Mouse (Mus musculus) retina, postnatal 7 days (tissue): ENCODE results near the gene Milr1.
"Not testable (repeated sequence)": the region's sequence is repeated elsewhere in the genome, so short reads cannot be mapped to it uniquely, and the experiment has no call there.

Source experiments
- DNase-seq: peaks from one replicate; pipeline ENCODE4 v3.0.0-alpha.2; 2012; ENCODE audit warnings: low read depth, low spot score

The Milr1 gene

DNA sequence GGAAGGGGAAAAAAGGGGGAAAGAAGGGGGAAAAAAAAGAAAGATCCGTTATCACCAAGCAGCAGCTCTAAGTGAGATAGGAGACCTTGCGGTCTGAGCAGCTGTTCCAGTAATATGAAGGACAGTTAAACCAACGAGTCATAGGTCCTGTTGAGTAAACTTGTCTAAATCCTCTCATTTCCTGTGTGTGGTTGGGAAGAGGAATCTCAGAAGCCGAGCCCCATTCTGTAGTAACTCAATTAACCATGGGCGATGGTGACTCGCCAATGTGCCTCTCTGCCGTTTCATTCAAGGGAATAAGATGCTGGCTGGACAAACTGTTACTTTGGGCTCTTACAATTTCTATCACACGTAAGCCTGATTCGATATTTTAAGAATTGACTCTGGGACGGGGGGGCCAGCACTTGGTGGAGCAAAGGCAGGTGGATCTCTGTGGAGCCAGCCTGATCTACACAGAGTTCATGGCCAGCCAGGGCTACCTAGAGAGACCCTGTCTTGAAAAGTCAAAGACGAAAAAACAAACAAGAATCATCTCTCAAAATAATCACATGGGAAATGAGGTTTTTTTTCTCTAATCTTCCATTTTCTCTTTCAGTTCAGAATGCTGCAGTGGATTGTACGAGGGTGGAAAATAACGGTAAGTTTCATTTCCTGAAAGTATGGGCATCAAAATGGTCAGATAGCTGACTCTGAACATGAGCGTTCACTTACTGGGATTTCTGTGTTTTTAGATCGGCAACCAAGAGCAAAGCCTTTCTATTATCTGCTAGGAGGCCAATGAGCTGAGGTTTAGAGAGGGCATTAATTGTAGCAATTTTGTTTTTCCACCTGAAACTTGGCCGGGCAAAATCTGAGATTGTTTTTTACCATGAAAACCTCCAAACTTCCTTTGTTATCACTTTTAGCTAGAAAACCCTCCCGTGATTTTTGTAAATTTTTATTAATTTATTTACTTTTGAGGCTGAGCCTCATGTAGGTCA lies at the start of gene Milr1:
TSS of gene Milr1 (plus strand) at position 188 of the 980 bp plus-strand sequence.
- DNase-seq = no peak

DNA sequence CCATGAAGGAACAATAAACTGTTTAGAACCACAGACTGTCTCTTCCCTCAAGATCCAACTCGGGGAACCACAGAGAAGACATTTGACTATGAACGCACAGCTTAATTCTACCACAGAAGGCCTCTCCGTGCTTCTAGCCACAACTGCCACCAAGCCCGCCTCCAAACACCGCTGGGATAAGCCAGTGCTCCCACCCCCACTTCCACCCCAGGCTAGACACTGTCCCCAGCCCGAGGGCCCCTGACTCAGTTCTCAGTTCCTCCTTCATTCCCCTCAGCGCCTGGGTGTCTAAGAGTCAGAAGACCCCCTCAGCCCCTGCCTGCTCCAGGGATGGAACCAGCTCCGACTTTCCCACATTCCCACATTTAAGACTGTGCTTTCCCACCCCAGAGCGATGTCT lies 49.4 kb upstream of the Milr1 start:
- DNase-seq = no peak

DNA sequence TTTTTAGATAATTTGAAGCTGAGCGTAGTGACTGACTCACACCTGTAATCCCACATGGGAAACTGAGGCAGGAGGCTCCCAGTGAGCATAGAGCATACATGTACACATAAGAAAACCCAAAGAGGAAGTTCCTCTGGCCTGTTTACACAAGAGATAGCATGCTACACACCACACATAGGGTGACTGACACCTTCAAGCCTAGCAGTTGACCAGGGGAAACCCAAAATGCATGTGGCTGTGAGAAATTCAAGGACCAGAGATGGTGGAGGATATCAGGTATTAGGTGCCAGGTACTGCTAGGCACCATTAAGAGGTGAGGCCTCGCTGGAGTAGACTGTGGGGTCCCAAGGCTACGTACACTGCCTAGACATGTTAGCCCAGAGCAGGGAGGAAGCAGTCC lies 48.4 kb upstream of the Milr1 start:
- no peak for DNase-seq

DNA sequence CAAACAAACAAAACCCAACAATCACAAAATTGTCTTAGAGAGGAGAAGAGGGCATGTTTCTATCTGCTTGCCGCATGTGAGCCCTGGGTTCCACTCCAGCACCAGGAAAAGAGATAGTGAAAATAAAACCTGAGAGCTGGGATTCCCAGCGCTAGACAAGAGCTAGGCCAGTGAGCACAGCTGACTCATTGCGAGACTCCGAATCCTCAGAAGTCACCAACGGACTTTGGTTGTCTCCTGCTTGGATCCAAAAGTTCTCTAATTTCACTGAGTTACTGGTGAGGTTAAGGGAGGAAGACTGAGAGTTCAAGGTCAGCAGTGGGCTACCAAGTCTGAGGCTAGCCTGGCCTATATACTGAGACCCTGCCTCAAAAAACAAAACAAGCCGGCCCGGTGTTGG lies 47.1 kb upstream of the Milr1 start:
- no peak for DNase-seq

DNA sequence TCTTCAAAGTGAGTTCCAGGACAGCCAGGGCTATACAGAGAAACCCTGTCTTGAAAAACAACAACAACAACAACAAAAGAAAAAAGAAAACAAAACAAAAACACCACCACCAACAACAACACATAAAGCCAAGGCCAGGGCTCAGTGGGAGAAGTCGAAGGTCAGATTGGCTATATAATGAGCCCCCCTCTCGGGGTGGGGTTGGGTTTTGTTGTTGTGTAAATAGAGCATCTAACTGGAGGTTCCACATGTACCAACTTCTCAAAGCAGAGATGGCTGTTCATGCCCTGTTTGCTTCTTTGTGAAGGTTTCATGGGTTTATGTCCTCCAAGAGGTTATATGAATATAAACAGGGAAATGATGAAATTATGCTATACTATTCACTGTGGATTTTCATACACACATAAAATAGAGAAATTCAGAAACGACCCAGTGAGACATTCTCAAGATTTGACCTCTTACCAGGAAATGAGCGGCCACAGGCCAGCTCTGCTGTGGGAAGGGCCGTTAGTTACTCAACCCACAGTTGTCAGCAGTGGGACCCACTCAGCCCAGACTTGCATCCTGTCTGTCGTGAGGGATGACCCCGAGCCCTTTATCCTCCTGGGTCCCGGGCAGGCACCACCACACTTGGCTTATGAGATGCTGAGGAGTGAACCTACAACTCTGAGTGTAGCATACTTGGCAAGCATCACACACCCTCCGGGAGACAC lies 46.5 kb upstream of the Milr1 start:
- DNase-seq = no peak

DNA sequence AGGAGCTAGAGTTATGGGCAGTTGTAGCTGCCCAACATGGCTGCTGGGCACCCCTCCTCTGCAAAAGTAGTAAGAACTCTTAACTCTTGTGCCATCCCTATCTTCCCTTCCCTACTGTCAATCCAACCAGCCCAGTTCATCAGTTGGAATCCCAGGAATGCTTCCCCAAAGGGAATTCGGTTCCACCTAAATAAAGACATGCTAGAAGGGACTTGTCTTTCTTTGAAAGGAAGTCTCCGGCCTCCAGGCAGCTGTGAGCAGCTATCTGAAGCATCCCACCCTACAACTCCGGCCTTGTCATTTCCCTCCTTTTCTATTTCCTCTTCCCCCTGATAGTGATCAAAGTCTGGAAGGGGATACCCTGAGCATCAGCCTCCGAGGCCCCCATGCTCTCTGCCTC lies 44.8 kb upstream of the Milr1 start:
- DNase-seq = no peak

DNA sequence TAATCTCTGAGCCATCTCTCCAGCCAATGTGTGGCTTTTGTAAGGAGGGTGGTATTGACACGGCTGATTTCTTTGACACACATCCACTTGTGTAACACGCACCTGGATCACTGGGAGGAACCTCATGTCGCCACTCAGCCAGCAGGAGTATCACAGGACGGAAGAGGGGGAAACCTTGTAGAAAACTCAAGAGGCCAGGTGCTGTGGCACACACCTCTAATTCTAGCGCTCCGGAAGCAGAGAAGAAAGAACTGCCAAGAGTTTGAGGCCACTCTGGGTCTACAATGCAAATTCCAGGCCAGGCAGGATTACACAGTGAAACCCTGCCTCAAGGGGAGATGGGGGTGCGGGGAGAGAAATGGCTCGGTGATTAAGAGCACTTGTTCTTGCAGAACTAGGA lies 43.9 kb upstream of the Milr1 start:
- no peak for DNase-seq

DNA sequence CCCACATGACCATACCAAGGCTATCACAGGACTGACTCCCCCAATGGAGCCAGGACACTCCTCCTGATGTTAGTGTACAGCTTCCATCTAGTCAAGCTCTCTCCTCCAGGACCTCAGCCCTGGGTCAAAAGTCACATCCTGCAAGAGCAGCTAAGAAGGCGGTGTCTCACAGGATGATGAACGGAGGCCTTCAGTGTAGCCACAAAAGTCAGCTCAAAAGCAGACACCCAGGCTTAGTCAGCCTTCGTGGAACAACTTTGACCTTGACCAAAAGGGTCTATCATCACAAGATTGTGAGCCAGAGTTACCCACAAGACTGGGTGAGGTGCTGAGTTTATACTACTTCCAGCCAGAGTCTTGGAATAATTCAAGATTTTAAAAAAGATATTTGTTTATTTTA lies 43.2 kb upstream of the Milr1 start:
- no peak for DNase-seq

DNA sequence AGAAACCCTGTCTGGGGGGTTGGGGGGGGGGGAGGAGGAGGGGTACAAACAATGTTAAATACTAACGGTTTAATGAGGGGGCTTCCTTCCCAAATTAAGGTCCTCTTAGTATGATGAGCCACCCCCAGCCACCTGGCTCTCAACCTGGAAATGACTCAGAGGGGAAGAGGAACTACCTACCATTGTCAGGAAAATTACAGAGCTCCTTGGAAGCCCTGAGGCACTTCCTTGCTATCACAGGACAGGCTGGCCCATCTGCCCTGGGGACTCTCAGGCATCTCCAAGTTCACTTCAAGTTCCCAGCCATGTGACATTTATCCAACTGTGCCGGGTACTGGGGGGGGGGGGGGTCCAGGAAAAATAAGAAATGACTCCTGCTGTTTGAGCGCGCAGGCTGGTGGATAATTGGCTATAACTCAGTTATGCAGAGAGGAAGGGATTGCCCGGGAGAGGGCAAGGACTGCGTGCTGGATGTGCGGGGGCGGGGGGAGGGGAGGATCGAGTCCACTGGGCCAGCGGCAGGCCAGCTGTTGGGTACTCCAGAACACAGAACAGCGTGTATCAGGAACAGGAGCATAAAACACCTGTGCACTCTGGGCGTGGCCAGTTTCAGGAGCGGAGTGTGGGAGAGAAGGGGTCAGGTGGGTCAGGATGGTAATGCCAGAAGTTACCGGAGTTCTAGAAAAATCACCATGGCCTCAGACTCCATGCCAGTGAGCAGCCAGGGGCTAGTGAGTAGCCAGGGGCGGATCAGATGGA lies 41.6 kb upstream of the Milr1 start:
- no peak for DNase-seq

DNA sequence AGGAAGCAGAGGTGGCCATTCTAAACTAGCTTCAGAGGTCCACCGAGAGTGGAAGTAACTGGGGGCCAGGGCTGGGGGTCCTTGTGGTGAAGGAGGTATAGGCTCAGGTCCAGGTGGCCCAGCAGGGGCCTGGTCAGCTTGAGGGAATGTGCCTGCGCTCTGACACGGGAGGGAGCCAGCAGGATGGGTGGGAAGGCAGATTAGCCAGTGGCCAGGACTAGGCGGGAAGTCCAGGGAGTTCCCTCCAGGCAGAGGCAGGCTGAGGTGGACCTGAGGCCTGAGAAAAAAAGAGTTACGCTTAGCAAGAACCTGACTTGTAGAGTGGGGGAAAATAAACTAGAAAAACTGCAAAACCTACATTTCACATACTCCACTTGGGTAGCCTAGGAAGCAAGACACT lies 40.2 kb upstream of the Milr1 start:
- DNase-seq = no peak

DNA sequence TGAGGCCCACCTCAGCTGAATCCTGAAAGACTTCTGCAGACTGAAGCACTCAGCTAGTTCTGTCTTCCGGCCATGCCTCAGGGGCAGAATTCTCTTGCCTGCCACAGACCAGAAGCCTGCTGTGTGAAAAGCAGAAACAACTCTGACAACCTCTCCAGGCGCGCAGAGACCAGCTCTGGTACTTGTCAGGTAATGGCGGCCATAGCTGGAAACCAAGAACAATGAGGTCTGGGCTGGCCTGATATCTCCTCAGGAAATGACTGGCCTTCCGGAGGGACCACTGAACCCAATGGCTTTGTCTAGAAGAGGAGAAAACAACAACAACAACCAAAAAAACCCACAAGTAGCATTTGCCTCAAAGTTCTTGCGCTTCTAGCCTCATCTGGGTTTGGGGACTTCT lies 36.0 kb upstream of the Milr1 start:
- no peak for DNase-seq

DNA sequence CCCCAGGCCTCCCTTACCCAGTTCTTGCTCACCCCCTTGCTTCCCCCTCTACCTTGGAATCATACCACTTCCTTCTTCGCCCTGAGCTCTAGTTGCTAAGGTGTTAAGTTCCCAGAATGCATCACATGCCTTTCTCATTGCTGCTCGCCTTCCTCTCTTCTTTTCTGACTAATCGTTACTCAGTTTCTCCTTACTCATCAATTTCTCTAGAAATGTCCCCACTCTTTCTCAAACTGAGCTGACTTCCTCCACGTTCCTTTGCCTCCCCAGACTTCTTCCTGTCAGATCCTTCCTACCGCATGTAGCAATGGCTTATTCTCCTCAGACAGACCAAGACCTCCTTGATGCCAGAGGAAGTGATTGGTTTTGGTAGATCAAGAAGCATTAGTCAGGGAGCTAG lies 34.5 kb upstream of the Milr1 start:
- no peak for DNase-seq

DNA sequence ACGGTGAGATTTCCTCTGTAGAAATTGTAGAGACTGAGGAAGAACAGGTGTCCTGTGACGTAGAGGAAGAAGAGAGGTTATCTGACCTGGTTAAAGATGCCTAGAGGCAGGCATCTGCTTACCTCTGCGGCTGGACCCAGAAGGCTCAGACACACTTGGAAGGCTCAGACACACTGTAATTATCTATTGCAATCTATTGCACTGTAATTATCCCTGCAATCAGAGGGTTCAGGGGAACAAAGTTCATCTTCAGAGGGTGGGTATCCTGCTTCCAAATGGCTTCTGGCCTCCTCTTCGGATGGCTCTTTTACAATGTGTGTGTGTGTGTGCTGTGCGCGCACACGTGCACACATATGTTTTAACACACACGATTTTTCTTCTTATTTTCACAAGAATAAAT lies 30.6 kb upstream of the Milr1 start:
- DNase-seq = no peak

DNA sequence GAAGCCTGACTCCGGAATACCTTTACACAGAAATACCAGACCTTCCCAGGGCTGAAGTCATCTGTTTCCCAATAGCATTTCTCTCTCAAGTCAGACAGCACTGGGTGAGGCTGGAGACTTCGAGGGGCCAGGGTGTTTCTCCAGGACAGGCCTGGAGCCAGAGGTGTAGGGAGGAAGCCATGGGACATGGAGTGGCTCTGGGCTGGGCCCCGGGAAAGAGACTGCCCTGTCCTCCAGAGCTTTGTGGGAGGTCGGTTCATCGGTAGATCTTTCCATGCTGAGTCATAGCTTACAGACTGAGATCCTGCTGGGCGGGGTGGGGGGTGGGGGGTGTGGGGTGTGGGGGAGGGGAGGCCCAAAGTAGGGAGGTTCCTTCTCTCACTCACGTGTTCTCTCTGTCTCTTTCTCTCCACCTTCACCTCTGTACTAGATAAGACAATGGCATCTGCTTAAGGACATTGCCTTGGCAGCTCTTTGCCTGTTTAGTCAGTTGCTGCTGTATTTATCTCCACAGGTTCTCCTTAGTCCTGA lies 28.1 kb upstream of the Milr1 start:
- DNase-seq = no peak

DNA sequence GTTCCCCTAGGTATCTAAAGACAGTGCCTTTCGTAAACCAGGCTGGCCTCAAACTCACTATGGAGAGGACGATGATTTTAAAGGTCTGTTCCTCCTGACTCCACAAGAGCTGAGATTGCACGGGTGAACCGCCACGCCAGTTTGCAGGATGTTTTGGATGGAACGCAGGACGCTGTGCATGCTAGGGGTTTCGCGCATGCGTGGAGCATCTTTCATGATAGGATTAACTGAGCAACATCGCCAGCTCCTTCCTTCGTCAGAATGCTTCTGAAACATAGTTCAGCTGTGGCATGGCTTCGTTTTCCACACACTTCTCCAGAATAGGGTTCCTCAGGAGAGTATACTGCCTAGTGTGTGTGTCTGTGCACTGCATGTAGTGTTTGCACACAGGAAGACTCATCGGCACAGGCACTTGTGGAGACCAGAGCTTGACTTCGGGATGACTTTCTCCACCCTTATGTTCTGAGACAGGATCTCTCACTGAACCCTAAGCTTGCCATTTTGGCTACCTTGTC lies 27.4 kb upstream of the Milr1 start:
- DNase-seq = no peak

DNA sequence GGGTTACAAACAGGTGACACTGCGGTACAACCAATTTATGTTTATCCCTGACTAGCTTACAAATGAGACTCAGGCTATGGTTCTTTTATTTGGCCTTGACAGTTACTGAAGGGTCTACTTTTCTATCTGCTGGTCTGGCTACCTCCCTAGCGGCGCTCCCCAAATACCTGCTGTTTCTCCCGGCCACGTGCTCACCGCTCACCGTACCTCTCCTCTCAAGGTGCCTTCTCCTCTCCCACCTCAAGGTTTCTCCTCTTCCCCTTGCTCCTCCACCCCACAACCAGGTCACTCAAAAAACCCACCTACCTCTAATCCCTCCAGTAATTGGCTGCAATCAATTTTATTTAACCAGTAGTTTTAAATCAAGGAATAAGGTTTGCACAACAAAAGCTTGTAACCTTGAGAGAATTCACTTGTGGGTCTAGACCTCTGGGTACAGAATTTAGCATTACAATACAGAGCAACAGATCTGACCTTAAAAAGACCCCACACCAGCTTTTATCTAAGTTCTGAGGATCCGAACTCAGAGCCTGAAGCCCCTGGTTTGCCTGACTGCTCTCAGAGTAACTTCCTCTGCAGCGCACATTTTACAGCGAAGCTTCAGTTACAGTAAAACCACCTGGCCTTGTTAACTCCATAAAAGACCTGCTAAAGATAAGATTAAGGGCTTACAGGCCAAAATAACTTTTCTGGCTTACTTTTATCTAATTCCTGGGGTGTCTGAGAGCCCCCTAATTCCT lies 26.7 kb upstream of the Milr1 start:
- no peak for DNase-seq

DNA sequence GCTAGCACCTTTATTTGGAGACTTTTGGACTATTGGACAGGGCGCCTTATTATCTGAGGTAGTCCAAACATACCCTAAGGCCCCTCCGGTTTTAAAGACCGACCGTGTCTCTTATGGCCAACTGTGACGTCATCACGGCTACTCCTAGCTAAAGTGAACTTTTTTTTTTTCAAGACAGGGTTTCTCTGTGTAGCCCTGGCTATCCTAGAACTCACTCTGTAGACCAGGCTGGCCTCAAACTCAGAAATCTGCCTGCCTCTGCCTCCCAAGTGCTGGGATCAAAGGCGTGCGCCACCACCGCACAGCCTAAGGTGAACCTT lies 26.1 kb upstream of the Milr1 start:
- not testable (repeated sequence) for DNase-seq

DNA sequence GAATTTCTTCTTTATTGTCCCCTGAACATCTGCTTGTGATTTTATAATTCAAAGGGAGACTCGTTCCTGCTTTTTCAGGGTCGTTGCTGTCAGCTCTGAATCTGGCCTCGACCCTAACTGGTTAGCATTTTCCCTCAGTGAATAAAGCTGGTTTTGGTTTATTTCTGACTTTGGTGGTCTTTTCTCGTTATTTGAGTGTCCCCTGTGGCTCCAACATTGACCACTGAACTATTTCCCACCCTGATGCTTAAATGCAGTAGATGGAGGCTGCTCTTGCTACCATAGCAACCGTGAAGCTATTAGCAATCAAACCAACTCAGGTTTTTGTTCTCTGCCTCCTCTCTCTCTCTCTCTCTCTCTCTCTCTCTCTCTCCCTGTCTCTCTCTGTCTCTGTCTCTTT lies 23.1 kb upstream of the Milr1 start:
- no peak for DNase-seq

DNA sequence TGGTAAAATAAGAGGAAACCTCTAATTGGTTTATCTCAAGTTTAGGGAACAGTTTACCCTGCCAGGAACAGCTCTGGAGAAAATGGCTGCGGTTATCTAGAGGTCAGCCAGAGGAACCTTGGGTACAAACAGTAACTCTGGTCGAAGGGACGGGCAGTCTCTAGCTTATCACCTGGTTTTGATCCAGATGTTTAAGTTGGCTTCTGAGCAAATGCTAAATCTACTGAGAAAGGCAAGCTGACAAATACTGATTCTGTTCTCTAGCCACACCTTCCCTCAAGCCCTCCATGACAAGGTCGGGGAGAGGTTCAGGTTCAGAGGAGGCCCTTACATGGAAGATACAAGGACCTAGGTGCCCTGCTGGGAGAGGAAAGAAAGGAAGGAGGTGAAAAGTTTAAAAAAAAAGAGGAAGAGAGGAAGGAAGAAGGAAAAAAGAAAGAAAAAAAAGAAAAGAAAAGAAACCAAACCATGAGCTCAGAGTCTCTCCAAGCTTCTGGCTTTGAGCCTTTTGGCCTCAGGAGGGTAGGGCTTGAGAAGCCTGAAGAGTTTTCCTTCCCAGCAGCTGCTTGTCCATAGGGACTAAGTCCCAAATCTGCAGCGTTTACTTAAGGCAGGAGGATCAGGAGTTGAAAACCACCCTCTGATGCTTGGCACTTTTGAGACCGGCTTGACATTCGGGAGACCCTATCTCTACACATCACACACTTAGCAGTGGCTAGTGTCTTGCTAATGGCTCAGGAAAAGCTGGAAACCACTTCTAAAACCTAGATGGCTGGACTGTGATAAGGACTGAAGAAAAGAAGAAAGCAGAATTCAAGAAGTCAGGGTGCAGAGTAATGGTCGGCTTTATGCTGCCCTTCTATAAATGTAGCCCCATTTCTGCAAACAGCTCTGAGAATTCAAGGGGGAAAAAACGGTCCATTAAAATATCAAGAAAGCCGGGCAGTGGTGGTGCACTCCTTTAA lies 22.3 kb upstream of the Milr1 start:
- no peak for DNase-seq

DNA sequence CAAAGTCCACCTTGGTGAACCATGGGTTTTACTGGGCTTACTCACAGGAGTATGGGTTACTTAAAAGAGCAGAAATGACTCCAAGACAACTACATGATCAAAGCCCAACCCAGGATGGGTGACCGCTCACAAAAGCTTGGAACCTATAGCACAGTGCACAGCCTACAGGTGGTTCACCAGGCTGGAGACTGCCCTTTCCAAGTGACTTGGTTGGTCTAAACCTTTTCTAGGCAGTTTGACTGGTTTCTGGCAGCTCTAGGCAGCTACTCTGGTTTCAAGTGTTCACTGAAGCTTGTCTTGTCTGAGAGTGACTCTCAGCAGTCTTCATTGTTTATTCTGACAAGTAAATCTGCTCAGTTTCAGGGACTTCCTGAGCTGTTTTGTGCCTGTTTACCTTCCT lies 21.4 kb upstream of the Milr1 start:
- DNase-seq = no peak
